Mouse (Mus musculus) heart, adult 2 months (tissue): ENCODE measurements around the gene Cep68.

ENCODE experiments used
- CTCF ChIP-seq: fragments of 200-600 bp; IDR thresholded peaks from 2 replicates; pipeline ENCODE4 v1.8.1; 2022; ENCODE audit warnings: antibody characterized with exemption, mild to moderate bottlenecking, moderate library complexity
- EP300 ChIP-seq: fragments of 200-500 bp; IDR thresholded peaks from 2 replicates; pipeline ENCODE4 v1.6.1; 2011; ENCODE audit warnings: low read depth, low read length, control low read depth; ENCODE audit not compliant: insufficient read depth
- POLR2A ChIP-seq: fragments of 200-500 bp; IDR thresholded peaks from 2 replicates; pipeline ENCODE4 v1.6.1; 2011; ENCODE audit warnings: mild to moderate bottlenecking, low read depth, low read length, control low read depth; ENCODE audit not compliant: insufficient read depth

- TF ChIP-seq POLR2A (no peak), EP300 (no peak), CTCF (no peak)
Measured at GRCm38 (mm10) chr11:20248277-20248676, 952 bp downstream of the Cep68 start.
